Mouse (Mus musculus) small intestine, adult 2 months (tissue): ENCODE measurements around the gene Tmod4.

Experiments
- CTCF ChIP-seq: fragments of 200-500 bp; IDR thresholded peaks from 2 replicates; pipeline ENCODE4 v1.5.1; 2012; ENCODE audit warnings: low read depth, mild to moderate bottlenecking, control low read depth, inconsistent platforms, low read length, moderate library complexity, mixed read lengths; ENCODE audit not compliant: insufficient replicate concordance, insufficient read length; ENCODE audit errors: extremely low read depth
- POLR2A ChIP-seq: fragments of 200-500 bp; IDR thresholded peaks from 2 replicates; pipeline ENCODE4 v1.6.1; 2012; ENCODE audit warnings: low read depth, mild to moderate bottlenecking, control low read depth, inconsistent platforms, low read length, moderate library complexity

DNA sequence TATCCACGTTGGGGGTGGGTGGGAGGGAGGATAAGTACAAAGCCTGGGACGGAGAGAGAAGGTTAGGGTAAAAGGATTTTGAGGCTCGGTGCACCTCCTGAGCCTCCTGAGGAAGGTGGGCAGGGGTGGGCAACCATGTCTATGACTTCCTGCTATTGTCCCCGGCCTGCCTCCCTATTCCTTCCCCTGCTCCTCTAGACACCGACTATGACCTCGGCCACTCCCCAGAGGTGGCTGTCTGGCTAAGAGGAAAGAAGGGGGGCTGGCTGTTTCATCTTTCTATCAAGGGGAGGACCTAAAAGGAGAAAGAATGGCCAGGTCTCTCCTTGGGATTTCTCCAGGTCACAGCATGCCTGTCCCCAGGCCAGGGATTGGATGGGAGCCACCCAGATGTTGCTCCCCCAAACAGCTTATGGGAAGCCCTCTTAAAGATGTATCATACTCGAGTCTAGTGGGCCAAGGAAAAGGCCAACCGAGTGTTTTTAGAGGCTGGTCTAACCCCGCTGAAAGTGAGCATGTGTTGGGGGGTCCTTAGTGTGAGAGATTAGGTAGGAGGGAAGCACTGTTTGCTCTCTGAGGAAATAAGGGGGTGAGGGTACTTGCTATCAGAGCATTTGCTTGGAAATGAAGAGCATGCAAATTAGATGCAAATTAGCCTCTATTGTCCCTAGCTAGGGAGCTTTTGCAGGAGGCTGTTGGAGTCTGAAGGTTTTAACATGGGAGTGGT is 37.5 kb downstream of the Tmod4 start:
- TF ChIP-seq CTCF: no peak
- no peak for TF ChIP-seq POLR2A
